Mouse (Mus musculus) liver, embryonic 16.5 days (tissue): ENCODE results near the gene Efcab2. TPM values are rescaled to one million over a fixed set of nuclear protein-coding genes. Genes with fewer than 3 reads are reported as not detected.

Source experiments
- ATAC-seq: fragments of 200-750 bp; cut with Nextera tagmentation; 2 replicates; pipeline ENCODE4 v1.8.0; 2017; ENCODE audit warnings: low read depth, mild to moderate bottlenecking, moderate number of reproducible peaks, moderate library complexity
- H3K27ac ChIP-seq: fragments of 300-500 bp; sonication (generic); 2 replicates; pipeline ENCODE4 v1.5.1; 2014; ENCODE audit warnings: mild to moderate bottlenecking, low read length
- H3K27me3 ChIP-seq: fragments of 300-500 bp; sonication (generic); 2 replicates; pipeline ENCODE4 v1.6.1; 2014; ENCODE audit warnings: low read depth, low read length, mixed read lengths; ENCODE audit not compliant: control insufficient read depth, insufficient read depth
- H3K36me3 ChIP-seq: fragments of 300-500 bp; sonication (generic); 2 replicates; pipeline ENCODE4 v1.6.1; 2014; ENCODE audit warnings: mild to moderate bottlenecking; ENCODE audit not compliant: control insufficient read depth, insufficient read depth
- H3K4me1 ChIP-seq: fragments of 300-500 bp; sonication (generic); 2 replicates; pipeline ENCODE4 v1.6.1; 2014; ENCODE audit warnings: low read depth, low read length, mixed read lengths; ENCODE audit not compliant: control insufficient read depth
- H3K4me2 ChIP-seq: fragments of 300-500 bp; sonication (generic); 2 replicates; pipeline ENCODE4 v1.6.1; 2014; ENCODE audit warnings: low read depth, low read length, mixed read lengths
- H3K4me3 ChIP-seq: fragments of 300-500 bp; sonication (generic); 2 replicates; pipeline ENCODE4 v1.5.1; 2014; ENCODE audit warnings: low read depth, mild to moderate bottlenecking, low read length
- H3K9ac ChIP-seq: fragments of 300-500 bp; sonication (generic); 2 replicates; pipeline ENCODE4 v1.6.1; 2014; ENCODE audit warnings: low read depth, low read length
- H3K9me3 ChIP-seq: fragments of 300-500 bp; sonication (generic); replicated peaks from 2 replicates; pipeline ENCODE4 v1.6.1; 2016; ENCODE audit warnings: low read length; ENCODE audit not compliant: control insufficient read depth
- whole genome bisulfite sequencing: fragments of 180-500 bp; shearing (Covaris S2); extraction: QIAGEN DNeasy Blood & Tissue Kit; methylation state at CpG from one replicate; pipeline ENCODE4 v1.1.7; 2014; ENCODE audit not compliant: insufficient replicate concordance; 5-methylcytosine and 5-hydroxymethylcytosine counted together
- microRNA-seq: library from miRNA; unstranded; fragments of <30 nt; microRNA quantifications from one replicate; pipeline ENCODE4, GENCODE M21; 2016
- polyA plus RNA-seq: library from polyadenylated mRNA; unstranded; fragments of >200 nt; fragmentation: Nextera tagmentation; extraction: Ambion mirVana; gene quantifications from 2 replicates; pipeline ENCODE4 v1.2.1, GENCODE M21; 2015

Gene Efcab2
- polyA plus RNA-seq, 1 experiment from 2014 or later, result 1.9 TPM

DNA sequence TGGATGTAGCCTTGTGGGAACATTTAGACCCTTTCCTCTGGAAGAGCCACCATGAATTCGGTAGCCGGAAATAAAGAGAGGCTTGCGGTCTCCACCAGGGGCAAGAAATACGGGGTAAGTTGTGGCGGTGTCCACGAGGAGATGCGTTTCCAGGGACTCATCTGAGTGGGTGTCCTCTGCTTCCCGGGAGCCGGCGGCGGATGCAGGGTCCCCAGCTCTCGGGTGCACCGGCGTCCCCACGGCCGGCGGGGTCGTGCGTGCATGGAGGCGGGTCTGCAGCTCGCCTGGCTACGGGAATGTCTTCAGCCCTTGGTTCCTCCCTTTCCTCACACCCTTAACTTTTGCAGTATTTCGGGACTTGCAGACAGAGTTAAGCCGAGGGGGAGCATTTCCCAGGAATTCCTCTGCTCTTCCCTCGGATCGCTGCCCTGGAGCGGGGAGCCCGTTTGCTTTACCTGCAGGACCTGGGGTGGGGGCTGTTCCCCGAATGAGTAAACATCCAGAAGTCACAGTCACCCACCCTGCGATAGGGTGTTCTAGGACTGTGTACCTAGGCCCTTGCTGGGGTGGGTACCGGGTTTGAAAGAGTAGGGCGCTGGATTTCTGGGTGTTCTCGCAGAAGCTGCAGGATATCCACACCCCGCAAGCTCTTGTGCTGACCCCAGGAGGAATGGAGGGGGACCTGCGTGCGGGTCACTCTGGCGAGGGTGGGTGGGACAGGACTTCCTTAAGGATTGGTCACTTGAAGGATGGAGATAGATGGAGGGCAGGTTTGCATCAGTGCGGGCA, 123.8 kb downstream of the Efcab2 start:
- peaks cover 62% of the 10 kb centered on the region for H3K27me3 ChIP-seq
- H3K9ac ChIP-seq, result no peak overlapping the region
- H3K4me2 ChIP-seq, result peak overlapping the region; percentile 71
- no peak for ATAC-seq
- WGBS, result 1% methylated on average over 38 of the region's 38 CpGs
- H3K9me3 ChIP-seq, result no peaks in the 10 kb centered on the region
- no peak overlapping the region for H3K27ac ChIP-seq
- H3K4me3 ChIP-seq, result peak overlapping the region; percentile 53
- H3K4me1 ChIP-seq, result peaks cover 10% of the 10 kb centered on the region
- H3K36me3 ChIP-seq, result no peaks in the 10 kb centered on the region

- Histone ChIP-seq H3K9me3 (no peaks in the 10 kb centered on the region), H3K4me2 (peak overlapping the region; percentile 71), H3K9ac (no peak overlapping the region), H3K4me3 (peak overlapping the region; percentile 53), H3K27ac (no peak overlapping the region), H3K4me1 (peaks cover 10% of the 10 kb centered on the region), H3K36me3 (no peaks in the 10 kb centered on the region), H3K27me3 (peaks cover 62% of the 10 kb centered on the region)
- peak; percentile 24; the same call in 1 of the 2 replicates for ATAC-seq
- under 1% methylated on average over 61 of the region's 62 CpGs for WGBS
Measured at GRCm38 (mm10) chr1:178530301-178531078, 124.6 kb downstream of the Efcab2 start.

Small RNA genes within 50 kb of the gene (microRNA-seq; reads per million reads assigned to microRNA genes)
- not detected for gene Gm27458

Other genes with a start within 250 kb of the Efcab2 start
- gene Desi2, start 218.7 kb upstream of the Efcab2 start, polyA plus RNA-seq, result 7.8 and 8.8 TPM in 2 replicates
- gene Cox20, start 87.0 kb upstream of the Efcab2 start, polyA plus RNA-seq, result 73.9 and 79.6 TPM in 2 replicates
- gene Hnrnpu, start 68.3 kb upstream of the Efcab2 start, polyA plus RNA-seq, result 98.3 and 103 TPM in 2 replicates
- 0.04 and 0.05 TPM in 2 replicates for gene Kif26b, start 123.0 kb downstream of the Efcab2 start, polyA plus RNA-seq